Mouse (Mus musculus): ENCODE data around the gene Usp10. TPM values are rescaled to one million over a fixed set of nuclear protein-coding genes. Genes with fewer than 3 reads are reported as not detected.

Usp10 gene
- total and polyA plus RNA-seq, 2 experiments, result 42.6 to 94.1 TPM

GRCm38 (mm10) chr8:119873181-119873580 is 37.0 kb upstream of the Usp10 start:
- Histone ChIP-seq H3K27me3 (ENCODE audit: control insufficient read depth, insufficient read depth, low read length) (no peaks in the 10 kb centered on the region), H3K9ac (ENCODE audit: low read depth, low read length) (no peak overlapping the region), H3K4me3 (ENCODE audit: insufficient read depth, low read depth, low read length) (no peak overlapping the region), H3K4me1 (ENCODE audit: control insufficient read depth, insufficient read depth, low read length) (no peaks in the 10 kb centered on the region), H3K27ac (replicated peaks; ENCODE audit: insufficient read depth, low read depth, low read length) (no peak overlapping the region), H3K36me3 (ENCODE audit: control insufficient read depth, insufficient read depth, low read length) (peaks cover 17% of the 10 kb centered on the region), H3K79me2 (ENCODE audit: control insufficient read depth, insufficient read depth, low read length) (peaks cover 3% of the 10 kb centered on the region; the same call in 1 of the 2 replicates)
- TF ChIP-seq POLR2A (IDR thresholded peaks at IDR 0.05; ENCODE audit: extremely low read depth, insufficient read depth, low read length) (no peak), CTCF (IDR thresholded peaks at IDR 0.05; ENCODE audit: low read depth, low read length) (no peak)
- DNase-seq (ENCODE audit: extremely low read depth, low read depth, low spot score), result no peak
- WGBS, result 100% methylated on average over 1 of the region's 1 CpGs

GRCm38 (mm10) chr8:119881301-119881700 is 28.9 kb upstream of the Usp10 start:
- DNase-seq (ENCODE audit: extremely low read depth, low read depth, low spot score), result no peak
- H3K9ac ChIP-seq (ENCODE audit: low read depth, low read length), result no peak overlapping the region
- peaks cover 10% of the 10 kb centered on the region for H3K4me1 ChIP-seq (ENCODE audit: control insufficient read depth, insufficient read depth, low read length)
- H3K27ac ChIP-seq (replicated peaks; ENCODE audit: insufficient read depth, low read depth, low read length), result no peak overlapping the region
- H3K27me3 ChIP-seq (ENCODE audit: control insufficient read depth, insufficient read depth, low read length), result no peaks in the 10 kb centered on the region
- H3K4me3 ChIP-seq (ENCODE audit: insufficient read depth, low read depth, low read length), result no peak overlapping the region
- WGBS, result 84% methylated on average over 6 of the region's 6 CpGs
- H3K79me2 ChIP-seq (ENCODE audit: control insufficient read depth, insufficient read depth, low read length), result no peaks in the 10 kb centered on the region
- TF ChIP-seq POLR2A (IDR thresholded peaks at IDR 0.05; ENCODE audit: extremely low read depth, insufficient read depth, low read length) (no peak), CTCF (IDR thresholded peaks at IDR 0.05; ENCODE audit: low read depth, low read length) (no peak)
- H3K36me3 ChIP-seq (ENCODE audit: control insufficient read depth, insufficient read depth, low read length), result no peaks in the 10 kb centered on the region

- no peaks in the 10 kb centered on the region for H3K36me3 ChIP-seq (ENCODE audit: control insufficient read depth, insufficient read depth, low read length)
- WGBS, result 68% methylated on average over 8 of the region's 8 CpGs
- no peaks in the 10 kb centered on the region for H3K79me2 ChIP-seq (ENCODE audit: control insufficient read depth, insufficient read depth, low read length)
- H3K9ac ChIP-seq (ENCODE audit: low read depth, low read length), result no peak overlapping the region
- no peak overlapping the region for H3K4me3 ChIP-seq (ENCODE audit: insufficient read depth, low read depth, low read length)
- TF ChIP-seq POLR2A (IDR thresholded peaks at IDR 0.05; ENCODE audit: extremely low read depth, insufficient read depth, low read length) (no peak), CTCF (IDR thresholded peaks at IDR 0.05; ENCODE audit: low read depth, low read length) (no peak)
- no peak overlapping the region for H3K27ac ChIP-seq (replicated peaks; ENCODE audit: insufficient read depth, low read depth, low read length)
- no peaks in the 10 kb centered on the region for H3K27me3 ChIP-seq (ENCODE audit: control insufficient read depth, insufficient read depth, low read length)
- DNase-seq (ENCODE audit: extremely low read depth, low read depth, low spot score), result peak; percentile 48
- peaks cover 10% of the 10 kb centered on the region for H3K4me1 ChIP-seq (ENCODE audit: control insufficient read depth, insufficient read depth, low read length)
Measured at GRCm38 (mm10) chr8:119881917-119882316, 28.2 kb upstream of the Usp10 start.

- H3K4me1 ChIP-seq (ENCODE audit: control insufficient read depth, insufficient read depth, low read length), result peaks cover 10% of the 10 kb centered on the region
- no peaks in the 10 kb centered on the region for H3K27me3 ChIP-seq (ENCODE audit: control insufficient read depth, insufficient read depth, low read length)
- H3K4me3 ChIP-seq (ENCODE audit: insufficient read depth, low read depth, low read length), result no peak overlapping the region
- no peaks in the 10 kb centered on the region for H3K79me2 ChIP-seq (ENCODE audit: control insufficient read depth, insufficient read depth, low read length)
- no peaks in the 10 kb centered on the region for H3K36me3 ChIP-seq (ENCODE audit: control insufficient read depth, insufficient read depth, low read length)
- peak; percentile 46 for DNase-seq (ENCODE audit: extremely low read depth, low read depth, low spot score)
- TF ChIP-seq CTCF (IDR thresholded peaks at IDR 0.05; ENCODE audit: low read depth, low read length) (no peak), POLR2A (IDR thresholded peaks at IDR 0.05; ENCODE audit: extremely low read depth, insufficient read depth, low read length) (no peak)
- 74% methylated on average over 7 of the region's 7 CpGs for WGBS
- no peak overlapping the region for H3K9ac ChIP-seq (ENCODE audit: low read depth, low read length)
- H3K27ac ChIP-seq (replicated peaks; ENCODE audit: insufficient read depth, low read depth, low read length), result no peak overlapping the region
Measured at GRCm38 (mm10) chr8:119883281-119883680, 26.9 kb upstream of the Usp10 start.

GRCm38 (mm10) chr8:119885612-119886011 is 24.5 kb upstream of the Usp10 start:
- H3K4me3 ChIP-seq (ENCODE audit: insufficient read depth, low read depth, low read length), result no peak overlapping the region
- peak overlapping the region; percentile 13; the same call in 1 of the 2 replicates for H3K9ac ChIP-seq (ENCODE audit: low read depth, low read length)
- peak; percentile 99 for DNase-seq (ENCODE audit: extremely low read depth, low read depth, low spot score)
- TF ChIP-seq CTCF (IDR thresholded peaks at IDR 0.05; ENCODE audit: low read depth, low read length), result no peak
- TF ChIP-seq POLR2A (IDR thresholded peaks at IDR 0.05; ENCODE audit: extremely low read depth, insufficient read depth, low read length), result no peak
- 7% methylated on average over 3 of the region's 3 CpGs for WGBS
- H3K27me3 ChIP-seq (ENCODE audit: control insufficient read depth, insufficient read depth, low read length), result no peaks in the 10 kb centered on the region
- no peaks in the 10 kb centered on the region for H3K79me2 ChIP-seq (ENCODE audit: control insufficient read depth, insufficient read depth, low read length)
- H3K27ac ChIP-seq (replicated peaks; ENCODE audit: insufficient read depth, low read depth, low read length), result peak overlapping the region; percentile 85
- no peaks in the 10 kb centered on the region for H3K36me3 ChIP-seq (ENCODE audit: control insufficient read depth, insufficient read depth, low read length)
- H3K4me1 ChIP-seq (ENCODE audit: control insufficient read depth, insufficient read depth, low read length), result peaks cover 10% of the 10 kb centered on the region

- Histone ChIP-seq H3K27me3 (ENCODE audit: control insufficient read depth, insufficient read depth, low read length) (no peaks in the 10 kb centered on the region), H3K4me1 (ENCODE audit: control insufficient read depth, insufficient read depth, low read length) (peaks cover 10% of the 10 kb centered on the region), H3K4me3 (ENCODE audit: insufficient read depth, low read depth, low read length) (no peak overlapping the region), H3K27ac (replicated peaks; ENCODE audit: insufficient read depth, low read depth, low read length) (no peak overlapping the region), H3K79me2 (ENCODE audit: control insufficient read depth, insufficient read depth, low read length) (no peaks in the 10 kb centered on the region), H3K36me3 (ENCODE audit: control insufficient read depth, insufficient read depth, low read length) (no peaks in the 10 kb centered on the region), H3K9ac (ENCODE audit: low read depth, low read length) (no peak overlapping the region)
- WGBS, result 65% methylated on average over 3 of the region's 3 CpGs
- peak; percentile 91 for TF ChIP-seq CTCF (IDR thresholded peaks at IDR 0.05; ENCODE audit: low read depth, low read length)
- no peak for TF ChIP-seq POLR2A (IDR thresholded peaks at IDR 0.05; ENCODE audit: extremely low read depth, insufficient read depth, low read length)
- peak; percentile 38 for DNase-seq (ENCODE audit: extremely low read depth, low read depth, low spot score)
Measured at GRCm38 (mm10) chr8:119887130-119887529, 23.0 kb upstream of the Usp10 start.
